Mouse (Mus musculus): Measurements from ENCODE around the gene Mtx1. TPM values are rescaled to one million over a fixed set of nuclear protein-coding genes. Genes with fewer than 3 reads are reported as not detected.

The Mtx1 gene
- polyA plus RNA-seq, 1 experiment: 482 TPM

- H3K36me3 ChIP-seq (ENCODE audit: control insufficient read depth, insufficient read depth, low read length): no peaks in the 10 kb centered on the region; the same call in none of the 2 replicates
- H3K4me3 ChIP-seq (ENCODE audit: control insufficient read depth, low read depth, low read length): no peak overlapping the region
- H3K4me1 ChIP-seq (ENCODE audit: control insufficient read depth, insufficient read depth, low read length): no peaks in the 10 kb centered on the region; the same call in 1 of the 2 replicates
- no peaks in the 10 kb centered on the region for H3K27me3 ChIP-seq (ENCODE audit: control insufficient read depth, insufficient read depth, low read length)
- no peak overlapping the region for H3K27ac ChIP-seq (ENCODE audit: control insufficient read depth, insufficient read depth, low read depth, low read length)
- TF ChIP-seq CTCF (IDR thresholded peaks at IDR 0.05; ENCODE audit: control insufficient read depth, insufficient read depth, insufficient replicate concordance, low read depth, low read length) (no peak), POLR2A (IDR thresholded peaks at IDR 0.05; ENCODE audit: control insufficient read depth, low read depth, low read length) (no peak)
Measured at GRCm38 (mm10) chr3:89206695-89207094, 20.2 kb downstream of the Mtx1 start.

- TF ChIP-seq CTCF (IDR thresholded peaks at IDR 0.05; ENCODE audit: control insufficient read depth, insufficient read depth, insufficient replicate concordance, low read depth, low read length): no peak
- no peak for TF ChIP-seq POLR2A (IDR thresholded peaks at IDR 0.05; ENCODE audit: control insufficient read depth, low read depth, low read length)
- no peaks in the 10 kb centered on the region; the same call in 1 of the 2 replicates for H3K4me1 ChIP-seq (ENCODE audit: control insufficient read depth, insufficient read depth, low read length)
- no peak overlapping the region for H3K4me3 ChIP-seq (ENCODE audit: control insufficient read depth, low read depth, low read length)
- H3K36me3 ChIP-seq (ENCODE audit: control insufficient read depth, insufficient read depth, low read length): no peaks in the 10 kb centered on the region; the same call in none of the 2 replicates
- no peak overlapping the region for H3K27ac ChIP-seq (ENCODE audit: control insufficient read depth, insufficient read depth, low read depth, low read length)
- H3K27me3 ChIP-seq (ENCODE audit: control insufficient read depth, insufficient read depth, low read length): no peaks in the 10 kb centered on the region
Measured at GRCm38 (mm10) chr3:89206079-89206478, 20.8 kb downstream of the Mtx1 start.

- Histone ChIP-seq H3K4me3 (ENCODE audit: control insufficient read depth, low read depth, low read length) (peak overlapping the region; percentile 80), H3K27me3 (ENCODE audit: control insufficient read depth, insufficient read depth, low read length) (no peaks in the 10 kb centered on the region), H3K36me3 (ENCODE audit: control insufficient read depth, insufficient read depth, low read length) (no peaks in the 10 kb centered on the region; the same call in 1 of the 2 replicates), H3K4me1 (ENCODE audit: control insufficient read depth, insufficient read depth, low read length) (no peaks in the 10 kb centered on the region), H3K27ac (ENCODE audit: control insufficient read depth, insufficient read depth, low read depth, low read length) (peak overlapping the region; percentile 45; the same call in 1 of the 2 replicates)
- TF ChIP-seq POLR2A (IDR thresholded peaks at IDR 0.05; ENCODE audit: control insufficient read depth, low read depth, low read length) (no peak), CTCF (IDR thresholded peaks at IDR 0.05; ENCODE audit: control insufficient read depth, insufficient read depth, insufficient replicate concordance, low read depth, low read length) (no peak)
Measured at GRCm38 (mm10) chr3:89203142-89203514, 23.8 kb downstream of the Mtx1 start.

- TF ChIP-seq POLR2A (IDR thresholded peaks at IDR 0.05; ENCODE audit: control insufficient read depth, low read depth, low read length): no peak
- no peak for TF ChIP-seq CTCF (IDR thresholded peaks at IDR 0.05; ENCODE audit: control insufficient read depth, insufficient read depth, insufficient replicate concordance, low read depth, low read length)
- Histone ChIP-seq H3K4me3 (ENCODE audit: control insufficient read depth, low read depth, low read length) (peak within 1 kb of the TSS; percentile 80), H3K4me1 (ENCODE audit: control insufficient read depth, insufficient read depth, low read length) (no peaks in the 10 kb centered on the region), H3K27me3 (ENCODE audit: control insufficient read depth, insufficient read depth, low read length) (no peaks in the 10 kb centered on the region), H3K27ac (ENCODE audit: control insufficient read depth, insufficient read depth, low read depth, low read length) (peak within 1 kb of the TSS; percentile 45; the same call in 1 of the 2 replicates), H3K36me3 (ENCODE audit: control insufficient read depth, insufficient read depth, low read length) (no peaks in the 10 kb centered on the region)
Measured at GRCm38 (mm10) chr3:89202253-89203141, 24.4 kb downstream of the Mtx1 start, which contains the start of gene Gba. Gene Gba, plus strand, starts transcription at chr3:89202928.

GRCm38 (mm10) chr3:89199839-89200238, 27.0 kb downstream of the Mtx1 start:
- Histone ChIP-seq H3K4me3 (ENCODE audit: control insufficient read depth, low read depth, low read length) (no peak overlapping the region), H3K27me3 (ENCODE audit: control insufficient read depth, insufficient read depth, low read length) (no peaks in the 10 kb centered on the region)

GRCm38 (mm10) chr3:89195979-89196877, 30.7 kb downstream of the Mtx1 start:
- no peaks in the 10 kb centered on the region for H3K27me3 ChIP-seq (ENCODE audit: control insufficient read depth, insufficient read depth, low read length)
- H3K4me1 ChIP-seq (ENCODE audit: control insufficient read depth, insufficient read depth, low read length): peaks cover 7% of the 10 kb centered on the region
- TF ChIP-seq CTCF (IDR thresholded peaks at IDR 0.05; ENCODE audit: control insufficient read depth, insufficient read depth, insufficient replicate concordance, low read depth, low read length): peak; percentile 39; the same call in 1 of the 2 replicates
- peak; percentile 61 for TF ChIP-seq POLR2A (IDR thresholded peaks at IDR 0.05; ENCODE audit: control insufficient read depth, low read depth, low read length)
- peak overlapping the region; percentile 34 for H3K4me3 ChIP-seq (ENCODE audit: control insufficient read depth, low read depth, low read length)
- H3K27ac ChIP-seq (ENCODE audit: control insufficient read depth, insufficient read depth, low read depth, low read length): peak overlapping the region; percentile 24
- H3K36me3 ChIP-seq (ENCODE audit: control insufficient read depth, insufficient read depth, low read length): no peaks in the 10 kb centered on the region

More at GRCm38 (mm10) chr3:89199839-89200238, 27.0 kb downstream of the Mtx1 start:
- Histone ChIP-seq H3K36me3 (ENCODE audit: control insufficient read depth, insufficient read depth, low read length) (no peaks in the 10 kb centered on the region), H3K4me1 (ENCODE audit: control insufficient read depth, insufficient read depth, low read length) (peaks cover 7% of the 10 kb centered on the region), H3K27ac (ENCODE audit: control insufficient read depth, insufficient read depth, low read depth, low read length) (no peak overlapping the region)
- no peak for TF ChIP-seq POLR2A (IDR thresholded peaks at IDR 0.05; ENCODE audit: control insufficient read depth, low read depth, low read length)
- no peak for TF ChIP-seq CTCF (IDR thresholded peaks at IDR 0.05; ENCODE audit: control insufficient read depth, insufficient read depth, insufficient replicate concordance, low read depth, low read length)
